Mouse (Mus musculus) C2C12 (cell line): ENCODE results near the gene Ctnnd2. TPM values are rescaled to one million over a fixed set of nuclear protein-coding genes. Genes with fewer than 3 reads are reported as not detected.

Experiments used
- H3K27me3 ChIP-seq: one replicate; pipeline ENCODE4 v1.6.1; 2011; ENCODE audit not compliant: control insufficient read depth, insufficient read depth, insufficient read length
- H3K36me3 ChIP-seq: one replicate; pipeline ENCODE4 v1.6.1; 2011; ENCODE audit not compliant: control insufficient read depth, insufficient read depth
- H3K4me3 ChIP-seq: one replicate; pipeline ENCODE4 v1.5.1; 2011; ENCODE audit warnings: mild to moderate bottlenecking, control low read depth; ENCODE audit not compliant: poor library complexity, insufficient read depth, severe bottlenecking
- H3K79me2 ChIP-seq: one replicate; pipeline ENCODE4 v1.6.1; 2011; ENCODE audit not compliant: control insufficient read depth, insufficient read depth
- H3K79me3 ChIP-seq: one replicate; pipeline ENCODE4 v1.6.1; 2011; ENCODE audit warnings: low read depth, control low read depth
- H3ac ChIP-seq: one replicate; pipeline ENCODE3; 2011; ENCODE audit warnings: low read depth; ENCODE audit not compliant: control insufficient read depth, insufficient read length
- CEBPB ChIP-seq: IDR thresholded peaks from one replicate; pipeline ENCODE4 v1.6.1; 2011; ENCODE audit warnings: low read depth, mild to moderate bottlenecking, control low read depth, moderate library complexity
- CTCF ChIP-seq: IDR thresholded peaks from one replicate; pipeline ENCODE4 v1.5.1; 2011; ENCODE audit not compliant: control insufficient read depth, insufficient read depth, insufficient read length
- FOSL1 ChIP-seq: IDR thresholded peaks from one replicate; pipeline ENCODE4 v1.8.0; 2011; ENCODE audit warnings: mild to moderate bottlenecking, low read length; ENCODE audit not compliant: poor library complexity, insufficient read depth, severe bottlenecking
- MAX ChIP-seq: IDR thresholded peaks from one replicate; pipeline ENCODE4 v1.6.1; 2011; ENCODE audit warnings: mild to moderate bottlenecking, control low read depth
- MYOD1 ChIP-seq: IDR thresholded peaks from one replicate; pipeline ENCODE4 v1.6.1; 2011; ENCODE audit warnings: low read depth; ENCODE audit not compliant: control insufficient read depth, insufficient read length
- MYOG ChIP-seq: IDR thresholded peaks from one replicate; pipeline ENCODE4 v1.6.1; 2011; ENCODE audit not compliant: control insufficient read depth, insufficient read length; ENCODE audit errors: extremely low read depth
- USF1 ChIP-seq: IDR thresholded peaks from one replicate; pipeline ENCODE4 v1.6.1; 2011; ENCODE audit warnings: low read depth, mild to moderate bottlenecking, control low read depth, moderate library complexity
- polyA plus RNA-seq: library from polyadenylated mRNA; unstranded; fragments of >200 nt; fragmentation: generic; extraction: Trizol; gene quantifications from one replicate; pipeline ENCODE4 v1.2.1, GENCODE M21; 2012; ENCODE audit warnings: missing spikeins

Ctnnd2 gene
- polyA plus RNA-seq, 1 experiment = 0.07 TPM

DNA sequence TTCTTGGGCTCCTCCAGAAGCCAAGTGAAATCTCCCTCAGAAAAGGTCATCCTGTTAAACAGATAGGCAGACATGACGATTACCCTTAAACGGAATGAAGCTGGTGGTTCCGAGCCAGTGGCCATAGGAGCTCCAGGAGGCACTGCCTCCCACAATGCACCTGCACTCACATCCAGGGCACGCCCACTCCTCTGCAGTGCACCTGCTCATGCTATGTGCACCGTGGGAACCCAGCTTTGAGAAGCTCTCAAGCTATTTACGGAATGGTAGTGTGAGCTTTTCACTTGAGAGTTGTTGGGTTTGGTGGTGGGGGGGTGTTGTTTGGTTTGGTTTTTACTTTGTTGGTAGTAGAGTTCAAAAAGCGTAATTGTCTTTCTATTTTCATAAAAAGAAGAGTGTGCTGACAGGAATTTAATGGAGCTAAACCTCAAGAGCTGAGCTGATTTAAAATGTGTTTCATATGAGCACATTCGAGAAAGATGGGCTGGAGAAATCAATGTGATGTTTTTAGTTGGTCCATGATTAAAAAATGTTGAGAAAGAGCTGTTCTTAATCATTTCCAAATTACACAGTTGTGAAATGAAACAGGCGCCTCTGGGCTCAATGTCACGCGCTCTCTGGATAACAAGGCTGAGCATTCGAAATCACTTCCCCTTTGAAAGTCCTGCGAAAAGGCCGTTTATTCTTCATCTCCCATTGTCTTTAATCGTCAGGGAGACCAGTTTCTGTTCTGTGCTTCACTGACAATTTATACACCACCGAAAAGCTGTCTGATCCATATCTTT, 802.8 kb downstream of the Ctnnd2 start:
- Histone ChIP-seq H3K36me3 (no peaks in the 10 kb centered on the region), H3ac (no peak overlapping the region)
- no peak for TF ChIP-seq CEBPB
- TF ChIP-seq MYOD1 = no peak
- TF ChIP-seq MYOG = no peak

DNA sequence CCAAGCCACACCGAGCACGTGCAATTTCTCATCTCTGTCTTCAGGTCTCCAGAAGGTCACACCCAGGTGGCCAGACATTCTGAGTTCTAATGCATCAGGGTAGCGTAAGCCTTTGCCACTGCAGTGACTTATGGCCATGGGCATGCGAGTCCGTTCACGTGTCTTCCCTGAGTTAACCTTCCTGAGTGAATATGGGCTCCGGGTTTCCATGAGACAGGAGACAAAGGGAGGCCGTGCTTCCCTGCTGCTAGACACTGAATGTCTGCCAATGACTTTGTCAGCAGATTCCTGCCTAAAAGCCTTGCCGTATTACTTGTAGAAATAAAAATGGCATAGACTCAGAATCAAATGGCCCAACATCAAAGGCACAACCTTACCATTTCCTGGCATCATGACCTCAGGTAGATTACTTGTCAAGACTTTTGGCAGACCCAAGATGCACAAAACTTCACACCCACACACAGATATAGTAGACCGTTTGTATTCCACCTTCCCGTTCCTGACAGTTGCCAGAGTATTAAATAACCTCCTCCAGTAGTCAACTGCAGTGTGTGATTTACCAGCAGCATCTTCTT, 804.9 kb downstream of the Ctnnd2 start:
- Histone ChIP-seq H3K27me3 (peaks cover 11% of the 10 kb centered on the region), H3ac (no peak overlapping the region), H3K36me3 (no peaks in the 10 kb centered on the region), H3K79me2 (no peaks in the 10 kb centered on the region), H3K79me3 (no peaks in the 10 kb centered on the region), H3K4me3 (no peak overlapping the region)
- no peak for TF ChIP-seq MAX
- no peak for TF ChIP-seq USF1
- TF ChIP-seq MYOD1 = no peak
- no peak for TF ChIP-seq MYOG
- no peak for TF ChIP-seq CEBPB
- TF ChIP-seq FOSL1 = no peak
- TF ChIP-seq CTCF = no peak

More for the DNA sequence above, 802.8 kb downstream of the Ctnnd2 start:
- Histone ChIP-seq H3K4me3 (no peak overlapping the region), H3K27me3 (peaks cover 11% of the 10 kb centered on the region), H3K79me3 (no peaks in the 10 kb centered on the region), H3K79me2 (no peaks in the 10 kb centered on the region)

DNA sequence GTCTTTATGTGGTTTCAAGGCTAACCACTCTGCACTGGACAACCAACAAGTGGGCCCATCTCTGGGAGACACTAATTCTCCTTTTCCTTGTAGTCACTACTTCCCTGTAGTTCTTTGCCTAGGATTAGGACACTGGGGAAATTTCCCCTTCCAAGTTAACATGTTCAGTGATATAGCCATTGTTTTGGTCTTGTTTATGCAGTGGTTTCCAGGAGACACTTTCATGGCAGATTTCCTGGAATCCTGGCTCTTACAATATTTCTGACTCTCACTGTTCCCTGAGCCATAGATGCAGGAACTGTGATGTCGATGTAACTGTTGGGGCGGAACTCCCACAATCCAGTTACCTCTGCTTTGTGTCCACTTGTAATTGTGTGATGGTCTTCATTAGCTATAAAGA, 814.5 kb downstream of the Ctnnd2 start:
- Histone ChIP-seq H3ac (no peak overlapping the region), H3K36me3 (no peaks in the 10 kb centered on the region)

DNA sequence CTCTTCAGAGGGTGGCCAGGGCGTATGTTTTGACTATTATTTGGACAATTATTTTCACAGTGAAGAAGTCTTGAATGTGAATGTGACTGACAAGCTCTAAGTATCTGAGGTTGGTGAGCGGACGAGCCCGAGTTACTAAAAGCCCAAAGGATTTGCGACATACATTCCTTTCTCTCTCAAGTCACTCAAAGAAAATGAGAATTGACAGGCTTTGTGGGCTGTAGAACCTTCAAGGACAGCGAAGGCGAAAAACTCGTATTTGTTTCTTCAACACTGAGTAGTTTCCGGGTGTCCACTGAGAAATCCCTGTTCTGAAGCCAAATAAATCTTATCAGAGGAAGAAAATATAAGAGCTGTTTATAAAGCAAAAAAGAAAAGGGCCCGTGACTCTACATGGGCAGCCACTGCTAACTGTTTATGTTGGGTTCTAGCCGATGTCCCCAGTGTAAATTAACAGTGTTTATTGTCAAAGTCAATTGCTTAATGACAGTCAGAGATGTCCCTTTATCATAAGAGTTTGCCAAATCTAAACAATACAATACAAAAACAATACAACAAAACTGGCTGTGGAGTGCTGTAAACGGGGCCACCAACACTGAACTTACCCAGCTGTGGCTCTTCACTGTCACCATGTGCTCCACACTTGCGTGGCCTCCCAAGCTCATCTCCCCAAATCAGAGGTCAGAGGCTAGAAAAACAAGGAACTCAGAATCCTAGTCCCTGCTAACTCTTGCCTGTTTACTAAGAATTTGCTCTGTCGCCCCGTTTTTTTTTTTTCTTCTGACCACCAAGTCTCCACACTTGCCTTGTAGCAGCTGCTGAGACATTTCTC, 818.2 kb downstream of the Ctnnd2 start:
- no peaks in the 10 kb centered on the region for H3K79me2 ChIP-seq
- TF ChIP-seq FOSL1 (no peak), MYOD1 (no peak), CEBPB (no peak), USF1 (no peak), MAX (no peak), MYOG (no peak), CTCF (no peak)
- no peak overlapping the region for H3ac ChIP-seq
- H3K4me3 ChIP-seq = no peak overlapping the region
- no peaks in the 10 kb centered on the region for H3K27me3 ChIP-seq
- H3K79me3 ChIP-seq = no peaks in the 10 kb centered on the region
- H3K36me3 ChIP-seq = no peaks in the 10 kb centered on the region

More for the DNA sequence above, 814.5 kb downstream of the Ctnnd2 start:
- Histone ChIP-seq H3K79me2 (no peaks in the 10 kb centered on the region), H3K4me3 (no peak overlapping the region), H3K79me3 (no peaks in the 10 kb centered on the region), H3K27me3 (no peaks in the 10 kb centered on the region)
- no peak for TF ChIP-seq CTCF
- TF ChIP-seq CEBPB = no peak
- TF ChIP-seq FOSL1 = no peak
- TF ChIP-seq USF1 = no peak
- no peak for TF ChIP-seq MYOG
- TF ChIP-seq MAX = no peak
- no peak for TF ChIP-seq MYOD1

DNA sequence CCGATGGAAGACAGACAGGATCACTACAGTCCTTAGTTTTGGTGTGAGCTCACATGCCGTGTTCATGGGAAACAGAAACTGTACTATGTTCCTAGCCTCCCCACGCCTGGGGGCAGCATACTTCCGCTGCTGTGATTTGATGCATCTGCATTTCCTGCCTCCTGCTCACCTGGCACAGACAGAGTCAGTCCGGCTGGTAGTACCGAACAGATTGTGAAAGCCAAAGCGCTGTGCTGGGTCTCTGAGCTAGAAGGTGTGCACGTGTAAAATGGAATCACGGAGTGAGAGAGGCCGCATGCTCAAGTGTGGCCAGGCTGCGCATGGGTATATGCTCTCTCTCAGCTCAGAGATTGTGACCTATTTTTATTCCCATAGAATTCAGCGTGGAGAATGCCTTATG, 820.0 kb downstream of the Ctnnd2 start:
- TF ChIP-seq CTCF (no peak), FOSL1 (no peak), CEBPB (no peak), MYOD1 (no peak), MYOG (no peak), MAX (no peak), USF1 (no peak)
- Histone ChIP-seq H3ac (no peak overlapping the region), H3K36me3 (no peaks in the 10 kb centered on the region), H3K4me3 (no peak overlapping the region), H3K27me3 (no peaks in the 10 kb centered on the region), H3K79me2 (no peaks in the 10 kb centered on the region), H3K79me3 (no peaks in the 10 kb centered on the region)
